Mouse (Mus musculus) spleen, adult 2 months (tissue): ENCODE data around the gene Olfr157.

ENCODE experiments used
- CTCF ChIP-seq: fragments of 200-500 bp; IDR thresholded peaks from 2 replicates; pipeline ENCODE4 v1.5.1; 2011; ENCODE audit warnings: mild to moderate bottlenecking, inconsistent platforms; ENCODE audit not compliant: insufficient read depth, insufficient read length, insufficient replicate concordance; ENCODE audit errors: extremely low read depth
- POLR2A ChIP-seq: fragments of 200-500 bp; IDR thresholded peaks from 2 replicates; pipeline ENCODE4 v1.6.1; 2011; ENCODE audit warnings: low read depth, low read length, inconsistent platforms

DNA sequence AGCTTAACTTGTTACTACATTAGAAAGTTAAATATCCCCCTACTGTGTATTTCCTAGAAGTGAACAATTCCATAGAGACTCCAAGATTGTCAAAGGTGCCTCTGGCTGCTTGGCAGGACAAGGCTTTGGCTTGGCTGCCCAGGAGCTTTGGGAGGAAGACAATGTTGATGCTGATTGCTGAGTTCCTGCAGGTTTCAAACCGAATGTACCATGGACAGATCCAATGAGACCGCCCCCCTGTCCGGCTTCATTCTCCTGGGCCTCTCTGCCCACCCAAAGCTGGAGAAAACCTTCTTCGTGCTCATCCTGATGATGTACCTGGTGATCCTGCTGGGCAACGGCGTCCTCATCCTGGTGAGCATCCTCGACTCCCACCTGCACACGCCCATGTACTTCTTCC, 14.1 kb upstream of the Olfr157 start:
- no peak for TF ChIP-seq CTCF
- TF ChIP-seq POLR2A: no peak
